Mouse (Mus musculus) bone marrow macrophage, adult 2 months (primary cell): ENCODE results near the gene Hdgfl2.
"Not testable (repeated sequence)": the region's sequence is repeated elsewhere in the genome, so short reads cannot be mapped to it uniquely, and the experiment has no call there.

Experiments
- CTCF ChIP-seq: IDR thresholded peaks from 2 replicates; pipeline ENCODE4 v1.5.1; 2012; ENCODE audit warnings: low read depth, mild to moderate bottlenecking, low read length, moderate library complexity
- POLR2A ChIP-seq: IDR thresholded peaks from 2 replicates; pipeline ENCODE4 v1.6.1; 2012; ENCODE audit warnings: mild to moderate bottlenecking, low read depth, low read length, borderline replicate concordance

GRCm38 (mm10) chr17:56065715-56066114 is 13.7 kb upstream of the Hdgfl2 start:
- not testable (repeated sequence) for TF ChIP-seq CTCF, POLR2A
